Mouse (Mus musculus) midbrain, embryonic 10.5 days (tissue): Measurements from ENCODE around the gene Angel1. TPM values are rescaled to one million over a fixed set of nuclear protein-coding genes. Genes with fewer than 3 reads are reported as not detected.

Experiments used
- DNase-seq: peaks from one replicate; pipeline ENCODE4 v3.0.0-alpha.2; 2017; ENCODE audit warnings: low spot score
- H3K27ac ChIP-seq: fragments of 300-500 bp; sonication (generic); replicated peaks from 2 replicates; pipeline ENCODE4 v1.5.1; 2016; ENCODE audit warnings: mild to moderate bottlenecking
- H3K27me3 ChIP-seq: fragments of 300-500 bp; sonication (generic); 2 replicates; pipeline ENCODE4 v1.6.1; 2016; ENCODE audit warnings: low read depth, mild to moderate bottlenecking; ENCODE audit not compliant: poor library complexity, severe bottlenecking
- H3K36me3 ChIP-seq: fragments of 300-500 bp; sonication (generic); 2 replicates; pipeline ENCODE4 v1.6.1; 2016; ENCODE audit warnings: mild to moderate bottlenecking, moderate library complexity
- H3K4me1 ChIP-seq: fragments of 300-500 bp; sonication (generic); 2 replicates; pipeline ENCODE4 v1.6.1; 2016
- H3K4me3 ChIP-seq: fragments of 300-500 bp; sonication (generic); 2 replicates; pipeline ENCODE4 v1.5.1; 2016; ENCODE audit warnings: mild to moderate bottlenecking, moderate library complexity
- H3K9me3 ChIP-seq: fragments of 300-500 bp; sonication (generic); replicated peaks from 2 replicates; pipeline ENCODE4 v1.6.1; 2016; ENCODE audit warnings: mild to moderate bottlenecking
- WGBS: fragments of 180-500 bp; shearing (Covaris S2); methylation state at CpG from one replicate; pipeline ENCODE4 v1.1.7; 2016; 5-methylcytosine and 5-hydroxymethylcytosine counted together
- polyA plus RNA-seq: library from polyadenylated mRNA; unstranded; fragments of >200 nt; fragmentation: Nextera tagmentation; extraction: Ambion mirVana; gene quantifications from 2 replicates; pipeline ENCODE4 v1.2.1, GENCODE M21; 2016

Angel1 gene
- polyA plus RNA-seq, 1 experiment from 2014 or later: 14.4 TPM

- DNase-seq: no peak
- H3K4me3 ChIP-seq: peak overlapping the region; percentile 11; the same call in 1 of the 2 replicates
- WGBS: 36% methylated on average over 19 of the region's 19 CpGs
Observed at GRCm38 (mm10) chr12:86699965-86700926, 26.0 kb downstream of the Angel1 start.

GRCm38 (mm10) chr12:86698537-86698936 lies 27.7 kb downstream of the Angel1 start:
- Histone ChIP-seq H3K36me3 (peaks cover 48% of the 10 kb centered on the region), H3K27ac (peak overlapping the region; percentile 46; the same call in 1 of the 2 replicates), H3K27me3 (no peaks in the 10 kb centered on the region), H3K9me3 (peaks cover 7% of the 10 kb centered on the region; the same call in 1 of the 2 replicates), H3K4me1 (peaks cover 51% of the 10 kb centered on the region), H3K4me3 (no peak overlapping the region; the same call in 1 of the 2 replicates)
- DNase-seq: no peak

More at GRCm38 (mm10) chr12:86699965-86700926, 26.0 kb downstream of the Angel1 start:
- H3K9me3 ChIP-seq: peaks cover 7% of the 10 kb centered on the region; the same call in 1 of the 2 replicates
- no peaks in the 10 kb centered on the region for H3K27me3 ChIP-seq
- H3K4me1 ChIP-seq: peaks cover 46% of the 10 kb centered on the region
- peak overlapping the region; percentile 74 for H3K27ac ChIP-seq
- H3K36me3 ChIP-seq: peaks cover 36% of the 10 kb centered on the region

- H3K27ac ChIP-seq: no peak overlapping the region
- no peaks in the 10 kb centered on the region for H3K27me3 ChIP-seq
- DNase-seq: no peak
- WGBS: 70% methylated on average over 2 of the region's 2 CpGs
- peaks cover 7% of the 10 kb centered on the region; the same call in 1 of the 2 replicates for H3K9me3 ChIP-seq
- peaks cover 43% of the 10 kb centered on the region for H3K36me3 ChIP-seq
- no peak overlapping the region for H3K4me3 ChIP-seq
- H3K4me1 ChIP-seq: peaks cover 51% of the 10 kb centered on the region
Observed at GRCm38 (mm10) chr12:86697996-86698395, 28.3 kb downstream of the Angel1 start.

GRCm38 (mm10) chr12:86694441-86694840 lies 31.8 kb downstream of the Angel1 start:
- no peaks in the 10 kb centered on the region for H3K27me3 ChIP-seq
- WGBS: 86% methylated on average over 1 of the region's 1 CpGs
- peaks cover 75% of the 10 kb centered on the region for H3K36me3 ChIP-seq
- no peak overlapping the region for H3K27ac ChIP-seq
- DNase-seq: no peak
- H3K4me1 ChIP-seq: peaks cover 39% of the 10 kb centered on the region
- no peak overlapping the region for H3K4me3 ChIP-seq
- peaks cover 7% of the 10 kb centered on the region; the same call in 1 of the 2 replicates for H3K9me3 ChIP-seq

- Histone ChIP-seq H3K4me1 (peaks cover 29% of the 10 kb centered on the region), H3K36me3 (peaks cover 85% of the 10 kb centered on the region), H3K4me3 (no peak overlapping the region), H3K9me3 (peaks cover 7% of the 10 kb centered on the region; the same call in 1 of the 2 replicates), H3K27me3 (no peaks in the 10 kb centered on the region), H3K27ac (no peak overlapping the region)
- no peak for DNase-seq
Observed at GRCm38 (mm10) chr12:86693389-86693788, 32.9 kb downstream of the Angel1 start.

GRCm38 (mm10) chr12:86692471-86693356 lies 33.5 kb downstream of the Angel1 start:
- 69% methylated on average over 5 of the region's 5 CpGs for WGBS
- Histone ChIP-seq H3K4me1 (peaks cover 25% of the 10 kb centered on the region), H3K9me3 (peaks cover 7% of the 10 kb centered on the region; the same call in 1 of the 2 replicates), H3K27ac (peak overlapping the region; percentile 14; the same call in 1 of the 2 replicates), H3K36me3 (peaks cover 92% of the 10 kb centered on the region), H3K27me3 (no peaks in the 10 kb centered on the region), H3K4me3 (no peak overlapping the region)
- no peak for DNase-seq

GRCm38 (mm10) chr12:86690700-86691485 lies 35.4 kb downstream of the Angel1 start:
- H3K9me3 ChIP-seq: no peaks in the 10 kb centered on the region
- peak overlapping the region; percentile 1; the same call in 1 of the 2 replicates for H3K27ac ChIP-seq
- WGBS: 87% methylated on average over 12 of the region's 12 CpGs
- peaks cover 92% of the 10 kb centered on the region for H3K36me3 ChIP-seq
- no peaks in the 10 kb centered on the region for H3K27me3 ChIP-seq
- H3K4me1 ChIP-seq: peaks cover 29% of the 10 kb centered on the region
- DNase-seq: no peak
- H3K4me3 ChIP-seq: no peak overlapping the region

- WGBS: 96% methylated on average over 27 of the region's 27 CpGs
- no peak for DNase-seq
- Histone ChIP-seq H3K36me3 (peaks cover 92% of the 10 kb centered on the region), H3K27ac (no peak overlapping the region), H3K9me3 (no peaks in the 10 kb centered on the region), H3K4me1 (peaks cover 27% of the 10 kb centered on the region), H3K27me3 (no peaks in the 10 kb centered on the region), H3K4me3 (no peak overlapping the region)
Observed at GRCm38 (mm10) chr12:86688917-86689316, 37.3 kb downstream of the Angel1 start.

- no peaks in the 10 kb centered on the region for H3K27me3 ChIP-seq
- no peak overlapping the region for H3K4me3 ChIP-seq
- peaks cover 32% of the 10 kb centered on the region for H3K4me1 ChIP-seq
- DNase-seq: no peak
- H3K27ac ChIP-seq: 0 out of 2 replicates have a peak overlapping the region, but pooled peaks have one; percentile 35
- 81% methylated on average over 4 of the region's 4 CpGs for WGBS
- H3K9me3 ChIP-seq: no peaks in the 10 kb centered on the region
- H3K36me3 ChIP-seq: peaks cover 97% of the 10 kb centered on the region
Observed at GRCm38 (mm10) chr12:86687971-86688573, 38.2 kb downstream of the Angel1 start.

- no peaks in the 10 kb centered on the region for H3K27me3 ChIP-seq
Observed at GRCm38 (mm10) chr12:86687445-86687955, 38.8 kb downstream of the Angel1 start.

GRCm38 (mm10) chr12:86686551-86687330 lies 39.5 kb downstream of the Angel1 start:
- H3K9me3 ChIP-seq: no peaks in the 10 kb centered on the region
- no peaks in the 10 kb centered on the region for H3K27me3 ChIP-seq
- no peak for DNase-seq
- peaks cover 40% of the 10 kb centered on the region for H3K4me1 ChIP-seq
- H3K4me3 ChIP-seq: no peak overlapping the region
- WGBS: 56% methylated on average over 13 of the region's 13 CpGs
- peaks cover 92% of the 10 kb centered on the region for H3K36me3 ChIP-seq
- H3K27ac ChIP-seq: no peak overlapping the region

More at GRCm38 (mm10) chr12:86687445-86687955, 38.8 kb downstream of the Angel1 start:
- peaks cover 97% of the 10 kb centered on the region for H3K36me3 ChIP-seq
- WGBS: 77% methylated on average over 4 of the region's 4 CpGs
- peaks cover 33% of the 10 kb centered on the region for H3K4me1 ChIP-seq
- no peaks in the 10 kb centered on the region for H3K9me3 ChIP-seq
- 0 out of 2 replicates have a peak overlapping the region, but pooled peaks have one; percentile 35 for H3K27ac ChIP-seq
- no peak for DNase-seq
- no peak overlapping the region for H3K4me3 ChIP-seq
